Comparison of ENCODE assay signal across 31 mouse cellular contexts in the genomic region with DNA sequence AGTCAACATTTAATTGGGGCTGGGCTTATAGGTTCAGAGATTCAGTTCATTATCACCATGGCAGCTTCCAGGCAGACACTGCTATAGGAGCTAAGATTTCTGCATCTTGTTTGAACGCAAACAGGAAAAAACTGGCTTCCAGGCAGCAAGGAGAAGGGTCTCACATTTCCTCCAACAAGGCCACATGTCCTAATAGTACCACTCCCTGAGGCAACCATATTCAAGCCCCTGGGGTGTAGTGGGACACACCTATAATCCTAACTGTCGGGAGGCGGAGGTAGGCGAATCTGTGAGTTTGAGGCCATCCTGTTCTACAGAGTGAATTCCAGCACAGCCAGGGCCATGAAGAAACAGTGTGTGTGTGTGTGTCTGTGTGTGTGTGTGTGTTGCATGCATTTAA. TPM values are rescaled to one million over a fixed set of nuclear protein-coding genes. Genes with fewer than 3 reads are reported as not detected.
DNase-seq lines count a peak whose midpoint lies in the region; TF ChIP-seq lines count a peak whose summit lies in the region.
"Had no signal": no experiment of that assay in that cellular context is flagged by ENCODE, and none has a peak within 500 bp of the region (broad histone marks: within the 10 kb centered on the region; RNA-seq: fewer than 3 reads in every experiment).

No protein-coding gene starts in this region.

- H3K4me1 ChIP-seq in E14TG2a.4 (replicated peaks; ENCODE audit: low read depth, low read length) = peaks cover 51% of the 10 kb centered on the region
- H3K4me1 ChIP-seq in ES-Bruce4 (ENCODE audit: control insufficient read depth, insufficient read depth, low read length) = peaks cover 3% of the 10 kb centered on the region
- peaks cover 2 to 24% of the 10 kb centered on the region in 2 experiments; a peak in 2 of 4 replicates for H3K4me1 ChIP-seq in ES-E14 (ENCODE audit: control insufficient read depth in 2 of 2, insufficient read depth in 2 of 2, low read length in 2 of 2, poor library complexity in 1 of 2)

- H3K9me3 ChIP-seq in E14TG2a.4 (ENCODE audit: low read length) = peaks cover 4% of the 10 kb centered on the region; the same call in 1 of the 2 replicates
- H3K9me3 ChIP-seq in ES-Bruce4 (replicated peaks; ENCODE audit: control insufficient read depth, insufficient read depth, low read length, poor library complexity, severe bottlenecking) = no peaks in the 10 kb centered on the region
- no peaks in the 10 kb centered on the region for H3K9me3 ChIP-seq in ES-E14 (ENCODE audit: control insufficient read depth, insufficient read depth, low read depth, low read length)
- H3K9me3 ChIP-seq: embryonic facial prominence, embryonic 13.5 days; embryonic facial prominence, embryonic 15.5 days; forebrain, embryonic 10.5 days; forebrain, embryonic 12.5 days had no signal

- H3K27me3 ChIP-seq in E14TG2a.4 (ENCODE audit: insufficient read depth, low read length) (no peaks in the 10 kb centered on the region), ES-Bruce4 (ENCODE audit: control insufficient read depth, insufficient read depth, low read length, poor library complexity, severe bottlenecking) (no peaks in the 10 kb centered on the region)
- H3K27me3 ChIP-seq: embryonic facial prominence, embryonic 13.5 days; embryonic facial prominence, embryonic 15.5 days; forebrain, embryonic 12.5 days; Patski had no signal

- in situ Hi-C loops in ES-E14 (cut with MboI; ENCODE audit: low sequenced_read_pairs in 2 of 2, unreplicated experiment in 2 of 2) = loop anchor here in 1 of 2 experiments (10.0 kb wide), 1 partner anchor 120 kb away; no protein-coding TSS in a partner anchor

- H3K4me3 ChIP-seq in E14TG2a.4 (replicated peaks; ENCODE audit: low read length) (0 out of 2 replicates have a peak overlapping the region, but pooled peaks have one; percentile 14), ES-Bruce4 (ENCODE audit: low read depth, low read length) (no peak overlapping the region), ES-E14 (ENCODE audit: insufficient read depth in 1 of 2, low read depth in 1 of 2, low read length in 2 of 2, poor library complexity in 1 of 2, severe bottlenecking in 1 of 2) (no peak overlapping the region)
- H3K4me3 ChIP-seq: embryonic facial prominence, embryonic 13.5 days; embryonic facial prominence, embryonic 15.5 days; erythroblast, embryonic 14.5 days; forebrain, embryonic 10.5 days; forebrain, embryonic 12.5 days had no signal

- TF ChIP-seq POLR2A in ES-Bruce4 (IDR thresholded peaks at IDR 0.05; ENCODE audit: insufficient read depth, low read length) = no peak

- DNase-seq in ES-E14 (ENCODE audit: low read depth, low spot score) (no peak), WW6 (ENCODE audit: low read depth, low spot score) (peak; percentile 55)
- DNase-seq in gastrocnemius, adult 18-20 months (ENCODE audit: low spot score) = no peak
- no peak for DNase-seq in spleen, postnatal 4 days (ENCODE audit: low spot score in 2 of 2)
- DNase-seq in kidney, adult 18-20 months = no peak
- no peak for DNase-seq in cerebellum, postnatal 10 days
- DNase-seq: adrenal gland, adult 2 months; adrenal gland, postnatal 10 days; adrenal gland, postnatal 25 days; cerebellum, adult 11 months; cerebellum, adult 2 months; cerebellum, adult 9-10 months; cerebellum, postnatal 14 days; cerebellum, postnatal 36 days; embryo, embryonic 11 days had no signal

- TF ChIP-seq EP300 in ES-Bruce4 (IDR thresholded peaks at IDR 0.05; ENCODE audit: insufficient read depth, low read depth, low read length) = 0 out of 2 replicates have a peak, but pooled peaks have one; percentile 43

- no peak overlapping the region for H3K9ac ChIP-seq in ES-Bruce4 (ENCODE audit: low read depth, poor library complexity, severe bottlenecking)
- no peak overlapping the region for H3K9ac ChIP-seq in ES-E14 (ENCODE audit: insufficient read depth, low read depth, low read length, poor library complexity, severe bottlenecking)
- H3K9ac ChIP-seq: embryonic facial prominence, embryonic 13.5 days; embryonic facial prominence, embryonic 15.5 days; forebrain, embryonic 12.5 days had no signal

- H3K36me3 ChIP-seq in E14TG2a.4 (ENCODE audit: insufficient read depth, low read length) (peaks cover 7% of the 10 kb centered on the region), ES-Bruce4 (ENCODE audit: control insufficient read depth, insufficient read depth, low read length, poor library complexity, severe bottlenecking) (0 out of 2 replicates have a peak, but pooled peaks cover 2% of the 10 kb centered on the region), ES-E14 (ENCODE audit: control insufficient read depth, insufficient read depth, low read length, poor library complexity, severe bottlenecking) (peaks cover under 1% of the 10 kb centered on the region; the same call in 1 of the 2 replicates)
- H3K36me3 ChIP-seq: embryonic facial prominence, embryonic 13.5 days; embryonic facial prominence, embryonic 15.5 days; forebrain, embryonic 10.5 days; forebrain, embryonic 12.5 days had no signal

- H3K27ac ChIP-seq in ES-Bruce4 (ENCODE audit: insufficient read depth, low read length) (peak overlapping the region; percentile 5; the same call in 1 of the 2 replicates), ES-E14 (ENCODE audit: insufficient read depth, low read depth, low read length, poor library complexity, severe bottlenecking) (peak overlapping the region; percentile 49; the same call in 1 of the 2 replicates)
- H3K27ac ChIP-seq: embryonic facial prominence, embryonic 13.5 days; embryonic facial prominence, embryonic 15.5 days; forebrain, embryonic 10.5 days; forebrain, embryonic 12.5 days had no signal

- TF ChIP-seq CTCF in E14TG2a.4 (conservative IDR thresholded peaks at IDR 0.05; ENCODE audit: low read length) = no peak
- TF ChIP-seq CTCF in ES-Bruce4 (IDR thresholded peaks at IDR 0.05; ENCODE audit: low read depth, low read length) = no peak

TF ChIP-seq in ES-E14, 5 proteins besides CTCF, POLR2A, EP300 and RAD21:
- TF ChIP-seq HCFC1 (IDR thresholded peaks at IDR 0.05; ENCODE audit: borderline replicate concordance, insufficient read depth, low read length) (no peak), CHD2 (IDR thresholded peaks at IDR 0.05; ENCODE audit: low read depth, low read length) (no peak), ZNF384 (IDR thresholded peaks at IDR 0.05; ENCODE audit: low read depth, low read length) (no peak), MAFK (IDR thresholded peaks at IDR 0.05; ENCODE audit: insufficient read depth, low read depth, low read length) (no peak), ZC3H11A (IDR thresholded peaks at IDR 0.05; ENCODE audit: borderline replicate concordance, low read depth, low read length) (no peak)

RNA-seq across cellular contexts. Expression of gene Fgf21, which starts 20.1 kb away (rescaled TPM):
- polyA plus RNA-seq in ES-Bruce4 (2011; ENCODE audit: insufficient read depth, insufficient read length, low read depth, missing spikeins) = 0.94 and 1.7 TPM in 2 replicates
- total RNA-seq in ES-E14 (2012; rRNA removed) = 0.67 and 1.1 TPM in 2 replicates
- total RNA-seq in gastrocnemius, adult 18-20 months (2021) = not detected
- total RNA-seq: adrenal gland, adult 2 months; adrenal gland, postnatal 25 days; common myeloid progenitor, adult 5-6 weeks; MEL had no signal
- polyA plus RNA-seq: brain, embryonic 14.5 days; cerebellum, adult 2 months; embryonic facial prominence, embryonic 11.5 days; erythroblast, embryonic 14.5 days; forebrain, embryonic 10.5 days; forebrain, embryonic 12.5 days; forebrain, embryonic 14.5 days; forebrain, embryonic 16.5 days; frontal cortex, adult 2 months had no signal

RNA-seq across cellular contexts. Expression of gene Fut1, which starts 21.9 kb away (rescaled TPM):
- 3.0 and 3.9 TPM in 2 replicates for polyA plus RNA-seq in ES-Bruce4 (2011; ENCODE audit: insufficient read depth, insufficient read length, low read depth, missing spikeins)
- 0.49 and 2.5 TPM in 2 replicates for total RNA-seq in ES-E14 (2012; rRNA removed)
- not detected for total RNA-seq in gastrocnemius, adult 18-20 months (2021)
- total RNA-seq: adrenal gland, adult 2 months; adrenal gland, postnatal 25 days; common myeloid progenitor, adult 5-6 weeks; MEL had no signal
- polyA plus RNA-seq: adrenal gland, adult 2 months; erythroblast, embryonic 14.5 days; forebrain, embryonic 10.5 days; forebrain, embryonic 14.5 days; forebrain, embryonic 16.5 days had no signal

RNA-seq across cellular contexts. Expression of gene Bcat2, which starts 25.2 kb away (rescaled TPM):
- 104 and 144 TPM in 2 replicates for polyA plus RNA-seq in ES-Bruce4 (2011; ENCODE audit: insufficient read depth, insufficient read length, low read depth, missing spikeins)
- total RNA-seq in ES-E14 (2012; rRNA removed) = 60.3 and 87.7 TPM in 2 replicates
- 10 to 100 TPM; 95.0 to 98.1 TPM for total RNA-seq in gastrocnemius, adult 18-20 months (2021)

RNA-seq across cellular contexts. Expression of gene Izumo1, which starts 26.4 kb away (rescaled TPM):
- 4.6 and 5.8 TPM in 2 replicates for polyA plus RNA-seq in ES-Bruce4 (2011; ENCODE audit: insufficient read depth, insufficient read length, low read depth, missing spikeins)
- total RNA-seq in ES-E14 (2012; rRNA removed) = 0.31 and 0.63 TPM in 2 replicates
- not detected for total RNA-seq in gastrocnemius, adult 18-20 months (2021)
- total RNA-seq: MEL had no signal
- polyA plus RNA-seq: C2C12; erythroblast, embryonic 14.5 days; forebrain, embryonic 14.5 days; forebrain, embryonic 16.5 days had no signal

RNA-seq across cellular contexts. Expression of gene Rasip1, which starts 32.1 kb away (rescaled TPM):
- polyA plus RNA-seq in ES-Bruce4 (2011; ENCODE audit: insufficient read depth, insufficient read length, low read depth, missing spikeins) = 2.5 and 3.0 TPM in 2 replicates
- total RNA-seq in ES-E14 (2012; rRNA removed) = 5.3 and 8.6 TPM in 2 replicates
- 1 to 10 TPM; 5.5 to 8.5 TPM for total RNA-seq in gastrocnemius, adult 18-20 months (2021)
- total RNA-seq: common myeloid progenitor, adult 5-6 weeks had no signal
- polyA plus RNA-seq: C2C12 had no signal
